ENCODE assay signal across 7 mouse cellular contexts in genomic region chr11:110409776-110410175, GRCm38 (mm10). TPM values are rescaled to one million over a fixed set of nuclear protein-coding genes. Genes with fewer than 3 reads are reported as not detected.
DNase-seq lines count a peak whose midpoint lies in the region; ATAC-seq and TF ChIP-seq lines count a peak whose summit lies in the region.

No protein-coding gene starts in this region.

- H3K27ac ChIP-seq in midbrain, postnatal 0 days (ENCODE audit: low read depth, low read length), result no peak overlapping the region
- no peak overlapping the region for H3K27ac ChIP-seq in midbrain, embryonic 15.5 days

- H3K36me3 ChIP-seq in midbrain, postnatal 0 days (ENCODE audit: insufficient read depth, low read length), result no peaks in the 10 kb centered on the region
- H3K36me3 ChIP-seq in midbrain, embryonic 15.5 days (replicated peaks), result no peaks in the 10 kb centered on the region

- no peak overlapping the region for H3K4me3 ChIP-seq in midbrain, postnatal 0 days (ENCODE audit: low read depth, low read length)
- H3K4me3 ChIP-seq in midbrain, embryonic 15.5 days, result no peak overlapping the region

- no peak for ATAC-seq in midbrain, postnatal 0 days (ENCODE audit: low FRiP score)
- ATAC-seq in midbrain, embryonic 15.5 days (replicated peaks), result no peak

- H3K27me3 ChIP-seq in midbrain, postnatal 0 days (ENCODE audit: insufficient read depth, low read length), result no peaks in the 10 kb centered on the region
- H3K27me3 ChIP-seq in midbrain, embryonic 15.5 days (replicated peaks), result no peaks in the 10 kb centered on the region

- WGBS in midbrain, postnatal 0 days, result 76% methylated on average over 9 of the region's 9 CpGs
- WGBS in midbrain, embryonic 15.5 days, result 74% methylated on average over 9 of the region's 9 CpGs

- no peak overlapping the region for H3K4me2 ChIP-seq in midbrain, postnatal 0 days (ENCODE audit: low read depth, low read length, poor library complexity, severe bottlenecking)
- no peak overlapping the region for H3K4me2 ChIP-seq in midbrain, embryonic 15.5 days

- H3K4me1 ChIP-seq in midbrain, postnatal 0 days (ENCODE audit: insufficient read depth, low read length), result no peaks in the 10 kb centered on the region
- H3K4me1 ChIP-seq in midbrain, embryonic 15.5 days, result no peaks in the 10 kb centered on the region

- H3K9me3 ChIP-seq in midbrain, postnatal 0 days (ENCODE audit: low read length), result no peaks in the 10 kb centered on the region
- H3K9me3 ChIP-seq in midbrain, embryonic 15.5 days, result no peaks in the 10 kb centered on the region

- no peak overlapping the region for H3K9ac ChIP-seq in midbrain, postnatal 0 days (replicated peaks; ENCODE audit: low read length, poor library complexity, severe bottlenecking)
- H3K9ac ChIP-seq in midbrain, embryonic 15.5 days, result no peak overlapping the region

- no peak for DNase-seq in midbrain, postnatal 0 days (ENCODE audit: low spot score)
- DNase-seq in adrenal gland, postnatal 14 days, result peak; percentile 76
- peak; percentile 32 for DNase-seq in lung, postnatal 10 days
- peak; percentile 30 to 37 for DNase-seq in thymus, postnatal 36 days
- DNase-seq in right cerebral cortex, postnatal 14 days, result no peak
- no peak for DNase-seq in gastrocnemius, adult 18-20 months (ENCODE audit: low spot score)

- peak; percentile 30; the same call in 1 of the 2 replicates for TF ChIP-seq CTCF in midbrain, postnatal 0 days (IDR thresholded peaks at IDR 0.05)

RNA-seq across cellular contexts. Expression of gene Map2k6, which starts 10.9 kb away (rescaled TPM):
- total RNA-seq in midbrain, postnatal 0 days (2014; rRNA removed), result 12.3 and 14.9 TPM in 2 replicates
- polyA plus RNA-seq in midbrain, postnatal 0 days (2015; fragmentation: Nextera tagmentation; extraction: Ambion mirVana), result 10.1 and 10.6 TPM in 2 replicates
- 23.9 and 24.0 TPM in 2 replicates for polyA plus RNA-seq in midbrain, embryonic 15.5 days (2015; fragmentation: Nextera tagmentation; extraction: Ambion mirVana)
- 5.9 and 6.9 TPM in 2 replicates for total RNA-seq in adrenal gland, postnatal 14 days (2021)
- total RNA-seq in gastrocnemius, adult 18-20 months (2021), result 10 to 100 TPM; 39.2 to 49.0 TPM

Comparison
In these comparisons a context has a peak if more than half of its experiments do, and no peak if none do; other contexts are left out.
1. DNase-seq: peak in adrenal gland, postnatal 14 days (single experiment), lung, postnatal 10 days (single experiment) and thymus, postnatal 36 days (2 of 2); none in midbrain, postnatal 0 days (single experiment), right cerebral cortex, postnatal 14 days (single experiment) and gastrocnemius, adult 18-20 months (single experiment).